Mouse (Mus musculus): ENCODE data around the gene Rps6ka1. TPM values are rescaled to one million over a fixed set of nuclear protein-coding genes. Genes with fewer than 3 reads are reported as not detected.
A peak's percentile ranks its signal among the peaks of the same experiment; 100 is the strongest.
"Not testable (repeated sequence)": the region's sequence is repeated elsewhere in the genome, so short reads cannot be mapped to it uniquely, and the experiment has no call there.

Gene Rps6ka1
- total RNA-seq, 1 experiment from 2014 or later: 80.0 TPM

- no peak for ATAC-seq (replicated peaks; ENCODE audit: low read depth, poor library complexity, severe bottlenecking)
Observed at GRCm38 (mm10) chr4:133872222-133872811, 15.3 kb downstream of the Rps6ka1 start.

GRCm38 (mm10) chr4:133865231-133865630, 22.4 kb downstream of the Rps6ka1 start:
- ATAC-seq (replicated peaks; ENCODE audit: low read depth, poor library complexity, severe bottlenecking): no peak

- ATAC-seq (replicated peaks; ENCODE audit: low read depth, poor library complexity, severe bottlenecking): no peak
Observed at GRCm38 (mm10) chr4:133864380-133864981, 23.1 kb downstream of the Rps6ka1 start.

- no peak for ATAC-seq (replicated peaks; ENCODE audit: low read depth, poor library complexity, severe bottlenecking)
Observed at GRCm38 (mm10) chr4:133863795-133864379, 23.7 kb downstream of the Rps6ka1 start.

GRCm38 (mm10) chr4:133857527-133857926, 30.1 kb downstream of the Rps6ka1 start:
- no peak for ATAC-seq (replicated peaks; ENCODE audit: low read depth, poor library complexity, severe bottlenecking)

GRCm38 (mm10) chr4:133854621-133855020, 33.0 kb downstream of the Rps6ka1 start:
- no peak for ATAC-seq (replicated peaks; ENCODE audit: low read depth, poor library complexity, severe bottlenecking)

GRCm38 (mm10) chr4:133853630-133854029, 34.0 kb downstream of the Rps6ka1 start:
- no peak for ATAC-seq (replicated peaks; ENCODE audit: low read depth, poor library complexity, severe bottlenecking)

GRCm38 (mm10) chr4:133846625-133847024, 41.0 kb downstream of the Rps6ka1 start:
- no peak for ATAC-seq (replicated peaks; ENCODE audit: low read depth, poor library complexity, severe bottlenecking)

- no peak for ATAC-seq (replicated peaks; ENCODE audit: low read depth, poor library complexity, severe bottlenecking)
Observed at GRCm38 (mm10) chr4:133845060-133845459, 42.5 kb downstream of the Rps6ka1 start.

- ATAC-seq (replicated peaks; ENCODE audit: low read depth, poor library complexity, severe bottlenecking): peak; percentile 46
Observed at GRCm38 (mm10) chr4:133844209-133844841, 43.3 kb downstream of the Rps6ka1 start.

- peak; percentile 41 for ATAC-seq (replicated peaks; ENCODE audit: low read depth, poor library complexity, severe bottlenecking)
Observed at GRCm38 (mm10) chr4:133842992-133843737, 44.4 kb downstream of the Rps6ka1 start.

- not testable (repeated sequence) for ATAC-seq (replicated peaks; ENCODE audit: low read depth, poor library complexity, severe bottlenecking)
Observed at GRCm38 (mm10) chr4:133841756-133842483, 45.7 kb downstream of the Rps6ka1 start.

GRCm38 (mm10) chr4:133841035-133841434, 46.6 kb downstream of the Rps6ka1 start:
- ATAC-seq (replicated peaks; ENCODE audit: low read depth, poor library complexity, severe bottlenecking): peak; percentile 54

- ATAC-seq (replicated peaks; ENCODE audit: low read depth, poor library complexity, severe bottlenecking): no peak
Observed at GRCm38 (mm10) chr4:133840501-133840900, 47.1 kb downstream of the Rps6ka1 start.

- ATAC-seq (replicated peaks; ENCODE audit: low read depth, poor library complexity, severe bottlenecking): no peak
Observed at GRCm38 (mm10) chr4:133839385-133839826, 48.2 kb downstream of the Rps6ka1 start.

GRCm38 (mm10) chr4:133836575-133836974, 51.0 kb downstream of the Rps6ka1 start:
- ATAC-seq (replicated peaks; ENCODE audit: low read depth, poor library complexity, severe bottlenecking): no peak; the same call in 1 of the 2 replicates

- no peak for ATAC-seq (replicated peaks; ENCODE audit: low read depth, poor library complexity, severe bottlenecking)
Observed at GRCm38 (mm10) chr4:133835211-133835610, 52.4 kb downstream of the Rps6ka1 start.

GRCm38 (mm10) chr4:133832945-133833874, 54.4 kb downstream of the Rps6ka1 start:
- ATAC-seq (replicated peaks; ENCODE audit: low read depth, poor library complexity, severe bottlenecking): no peak

GRCm38 (mm10) chr4:133830453-133830852, 57.1 kb downstream of the Rps6ka1 start:
- ATAC-seq (replicated peaks; ENCODE audit: low read depth, poor library complexity, severe bottlenecking): no peak
